Mouse (Mus musculus): ENCODE results near the gene Rbm8a2. TPM values are rescaled to one million over a fixed set of nuclear protein-coding genes. Genes with fewer than 3 reads are reported as not detected.
"Not testable (repeated sequence)": the region's sequence is repeated elsewhere in the genome, so short reads cannot be mapped to it uniquely, and the experiment has no call there.

The Rbm8a2 gene
- polyA plus RNA-seq (2015; fragmentation: Nextera tagmentation; extraction: Ambion mirVana): 0.46 and 0.51 TPM in 2 replicates

DNA sequence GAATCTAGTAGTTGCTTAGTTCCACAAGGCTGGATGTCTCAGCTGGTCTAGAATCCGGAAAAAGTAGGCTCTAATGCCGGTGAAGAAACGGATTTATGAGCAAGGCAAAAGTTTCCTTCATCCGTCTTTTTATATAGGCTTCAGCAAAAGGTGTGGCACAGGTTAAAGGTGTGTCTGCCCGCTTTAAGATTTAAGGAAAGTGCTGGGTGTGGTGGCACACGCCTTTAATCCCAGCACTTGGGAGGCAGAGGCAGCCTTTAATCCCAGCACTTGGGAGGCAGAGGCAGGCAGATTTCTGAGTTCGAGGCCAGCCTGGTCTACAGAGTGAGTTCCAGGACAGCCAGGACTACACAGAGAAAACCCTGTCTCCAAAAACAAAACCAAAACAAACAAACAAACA lies at the start of gene Rbm8a2:
TSS of gene Rbm8a2 (minus strand) at position 101 of the 400 bp plus-strand sequence.
- not testable (repeated sequence) for H3K9me3 ChIP-seq (ENCODE audit: control insufficient read depth, low read length); H3K4me1 ChIP-seq (replicated peaks; ENCODE audit: control insufficient read depth, insufficient read depth); ATAC-seq (ENCODE audit: low FRiP score, low TSS enrichment); H3K9ac ChIP-seq (ENCODE audit: low read length); H3K4me2 ChIP-seq (replicated peaks; ENCODE audit: low read depth); DNase-seq (ENCODE audit: low spot score); H3K27ac ChIP-seq (replicated peaks); H3K4me3 ChIP-seq (ENCODE audit: low read depth, low read length); H3K36me3 ChIP-seq (ENCODE audit: control insufficient read depth, insufficient read depth, low read length); H3K27me3 ChIP-seq (ENCODE audit: control insufficient read depth, insufficient read depth, low read length)
- 94% methylated on average over 7 of the region's 7 CpGs for WGBS

GRCm38 (mm10) chr1:176028397-176028796 lies 49.5 kb upstream of the Rbm8a2 start:
- Histone ChIP-seq H3K27me3 (ENCODE audit: control insufficient read depth, insufficient read depth, low read length) (no peaks in the 10 kb centered on the region), H3K36me3 (ENCODE audit: control insufficient read depth, insufficient read depth, low read length) (no peaks in the 10 kb centered on the region), H3K4me2 (replicated peaks; ENCODE audit: low read depth) (no peak overlapping the region), H3K4me3 (ENCODE audit: low read depth, low read length) (no peak overlapping the region), H3K9me3 (ENCODE audit: control insufficient read depth, low read length) (no peaks in the 10 kb centered on the region), H3K27ac (replicated peaks) (no peak overlapping the region), H3K9ac (ENCODE audit: low read length) (no peak overlapping the region), H3K4me1 (replicated peaks; ENCODE audit: control insufficient read depth, insufficient read depth) (no peaks in the 10 kb centered on the region)
- DNase-seq (ENCODE audit: low spot score) (no peak), ATAC-seq (ENCODE audit: low FRiP score, low TSS enrichment) (no peak)
- no peak for TF ChIP-seq CTCF (IDR thresholded peaks at IDR 0.05; ENCODE audit: low read depth)
- WGBS: 71% methylated on average over 3 of the region's 3 CpGs

GRCm38 (mm10) chr1:176024501-176024900 lies 45.6 kb upstream of the Rbm8a2 start:
- Histone ChIP-seq H3K27ac (replicated peaks) (no peak overlapping the region), H3K27me3 (ENCODE audit: control insufficient read depth, insufficient read depth, low read length) (no peaks in the 10 kb centered on the region), H3K4me3 (ENCODE audit: low read depth, low read length) (no peak overlapping the region), H3K4me2 (replicated peaks; ENCODE audit: low read depth) (no peak overlapping the region), H3K4me1 (replicated peaks; ENCODE audit: control insufficient read depth, insufficient read depth) (no peaks in the 10 kb centered on the region), H3K9ac (ENCODE audit: low read length) (no peak overlapping the region), H3K9me3 (ENCODE audit: control insufficient read depth, low read length) (no peaks in the 10 kb centered on the region), H3K36me3 (ENCODE audit: control insufficient read depth, insufficient read depth, low read length) (no peaks in the 10 kb centered on the region)
- TF ChIP-seq EP300 (optimal IDR thresholded peaks at IDR 0.05): no peak
- TF ChIP-seq CTCF (IDR thresholded peaks at IDR 0.05; ENCODE audit: low read depth): no peak
- DNase-seq (ENCODE audit: low spot score) (no peak), ATAC-seq (ENCODE audit: low FRiP score, low TSS enrichment) (no peak)
- 57% methylated on average over 1 of the region's 1 CpGs for WGBS

DNA sequence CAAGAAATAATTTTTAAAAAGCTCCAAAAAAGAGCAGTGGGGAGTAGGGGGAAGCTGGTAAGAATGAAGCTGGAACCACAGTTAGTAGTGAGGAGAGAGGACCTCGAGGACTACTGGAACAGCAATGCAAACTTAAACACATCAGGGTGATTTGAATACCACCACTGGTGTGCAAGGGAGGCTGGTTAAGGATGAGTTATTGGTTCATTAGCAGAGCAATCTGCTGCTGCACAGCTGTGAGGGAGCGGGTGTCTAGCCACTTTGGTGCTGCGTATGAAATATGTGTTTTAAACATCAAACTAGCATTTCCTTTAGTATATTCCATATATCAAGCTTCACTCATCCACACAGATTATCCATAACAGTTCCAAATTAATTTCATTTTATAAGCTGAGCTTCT lies 39.6 kb upstream of the Rbm8a2 start:
- no peaks in the 10 kb centered on the region for H3K27me3 ChIP-seq (ENCODE audit: control insufficient read depth, insufficient read depth, low read length)
- H3K4me3 ChIP-seq (ENCODE audit: low read depth, low read length): no peak overlapping the region
- no peak overlapping the region for H3K27ac ChIP-seq (replicated peaks)
- H3K36me3 ChIP-seq (ENCODE audit: control insufficient read depth, insufficient read depth, low read length): no peaks in the 10 kb centered on the region
- no peak for TF ChIP-seq CTCF (IDR thresholded peaks at IDR 0.05; ENCODE audit: low read depth)
- 90% methylated on average over 3 of the region's 3 CpGs for WGBS
- DNase-seq (ENCODE audit: low spot score) (no peak), ATAC-seq (ENCODE audit: low FRiP score, low TSS enrichment) (no peak)
- no peak overlapping the region for H3K4me2 ChIP-seq (replicated peaks; ENCODE audit: low read depth)
- no peaks in the 10 kb centered on the region for H3K9me3 ChIP-seq (ENCODE audit: control insufficient read depth, low read length)
- no peak overlapping the region for H3K9ac ChIP-seq (ENCODE audit: low read length)
- no peaks in the 10 kb centered on the region for H3K4me1 ChIP-seq (replicated peaks; ENCODE audit: control insufficient read depth, insufficient read depth)

GRCm38 (mm10) chr1:176016076-176016475 lies 37.2 kb upstream of the Rbm8a2 start:
- Histone ChIP-seq H3K9ac (ENCODE audit: low read length) (no peak overlapping the region), H3K27me3 (ENCODE audit: control insufficient read depth, insufficient read depth, low read length) (no peaks in the 10 kb centered on the region), H3K27ac (replicated peaks) (no peak overlapping the region), H3K4me1 (replicated peaks; ENCODE audit: control insufficient read depth, insufficient read depth) (no peaks in the 10 kb centered on the region), H3K36me3 (ENCODE audit: control insufficient read depth, insufficient read depth, low read length) (no peaks in the 10 kb centered on the region), H3K4me3 (ENCODE audit: low read depth, low read length) (no peak overlapping the region), H3K9me3 (ENCODE audit: control insufficient read depth, low read length) (no peaks in the 10 kb centered on the region), H3K4me2 (replicated peaks; ENCODE audit: low read depth) (no peak overlapping the region)
- WGBS: 68% methylated on average over 3 of the region's 3 CpGs
- DNase-seq (ENCODE audit: low spot score) (no peak), ATAC-seq (ENCODE audit: low FRiP score, low TSS enrichment) (no peak)
- no peak for TF ChIP-seq CTCF (IDR thresholded peaks at IDR 0.05; ENCODE audit: low read depth)

- H3K4me1 ChIP-seq (replicated peaks; ENCODE audit: control insufficient read depth, insufficient read depth): no peaks in the 10 kb centered on the region
- TF ChIP-seq CTCF (IDR thresholded peaks at IDR 0.05; ENCODE audit: low read depth) (no peak), EP300 (optimal IDR thresholded peaks at IDR 0.05) (no peak)
- H3K27ac ChIP-seq (replicated peaks): no peak overlapping the region
- 24% methylated on average over 3 of the region's 3 CpGs for WGBS
- no peaks in the 10 kb centered on the region for H3K9me3 ChIP-seq (ENCODE audit: control insufficient read depth, low read length)
- H3K9ac ChIP-seq (ENCODE audit: low read length): no peak overlapping the region
- H3K36me3 ChIP-seq (ENCODE audit: control insufficient read depth, insufficient read depth, low read length): no peaks in the 10 kb centered on the region
- no peak overlapping the region for H3K4me3 ChIP-seq (ENCODE audit: low read depth, low read length)
- DNase-seq (ENCODE audit: low spot score) (no peak), ATAC-seq (ENCODE audit: low FRiP score, low TSS enrichment) (no peak)
- no peaks in the 10 kb centered on the region for H3K27me3 ChIP-seq (ENCODE audit: control insufficient read depth, insufficient read depth, low read length)
- H3K4me2 ChIP-seq (replicated peaks; ENCODE audit: low read depth): no peak overlapping the region
Measured at GRCm38 (mm10) chr1:176013497-176014268, 34.8 kb upstream of the Rbm8a2 start.
